Mouse (Mus musculus) midbrain, embryonic 11.5 days (tissue): ENCODE measurements at regions not wholly inside any gene's neighbourhood (a gene's known extent, or its start where the extent isn't known, plus 50 kb on each side); places are given as distances from the start of the nearest gene placed in this dataset.
"Not testable (repeated sequence)": the region's sequence is repeated elsewhere in the genome, so short reads cannot be mapped to it uniquely, and the experiment has no call there.

Experiments used
- ATAC-seq: fragments of 200-750 bp; cut with Nextera tagmentation; 2 replicates; pipeline ENCODE4 v1.8.0; 2017; ENCODE audit warnings: moderate TSS enrichment, moderate library complexity; ENCODE audit not compliant: low FRiP score
- DNase-seq: peaks from one replicate; pipeline ENCODE4 v3.0.0; 2015; ENCODE audit warnings: low spot score; ENCODE audit errors: missing footprints
- H3K27ac ChIP-seq: fragments of 300-500 bp; sonication (generic); 2 replicates; pipeline ENCODE4 v1.5.1; 2014; ENCODE audit warnings: low read depth, low read length
- H3K27me3 ChIP-seq: fragments of 300-500 bp; sonication (generic); 2 replicates; pipeline ENCODE4 v1.6.1; 2014; ENCODE audit warnings: mild to moderate bottlenecking, low read length, moderate library complexity, mixed read lengths; ENCODE audit not compliant: control insufficient read depth, insufficient read depth
- H3K36me3 ChIP-seq: fragments of 300-500 bp; sonication (generic); 2 replicates; pipeline ENCODE4 v1.6.1; 2014; ENCODE audit warnings: mild to moderate bottlenecking, low read length, moderate library complexity, mixed read lengths; ENCODE audit not compliant: control insufficient read depth, insufficient read depth
- H3K4me1 ChIP-seq: fragments of 300-500 bp; sonication (generic); 2 replicates; pipeline ENCODE4 v1.6.1; 2014; ENCODE audit warnings: low read length; ENCODE audit not compliant: control insufficient read depth, insufficient read depth
- H3K4me2 ChIP-seq: fragments of 300-500 bp; sonication (generic); 2 replicates; pipeline ENCODE4 v1.6.1; 2014; ENCODE audit warnings: mild to moderate bottlenecking, moderate library complexity
- H3K4me3 ChIP-seq: fragments of 300-500 bp; sonication (generic); 2 replicates; pipeline ENCODE4 v1.5.1; 2014; ENCODE audit warnings: low read depth, low read length
- H3K9ac ChIP-seq: fragments of 300-500 bp; sonication (generic); 2 replicates; pipeline ENCODE4 v1.6.1; 2014; ENCODE audit warnings: low read length
- H3K9me3 ChIP-seq: fragments of 300-500 bp; sonication (generic); 2 replicates; pipeline ENCODE4 v1.6.1; 2016; ENCODE audit warnings: low read length; ENCODE audit not compliant: control insufficient read depth
- WGBS: fragments of 180-500 bp; shearing (Covaris S2); extraction: QIAGEN DNeasy Blood & Tissue Kit; methylation state at CpG from one replicate; pipeline ENCODE4 v1.1.7; 2014; 5-methylcytosine and 5-hydroxymethylcytosine counted together

DNA sequence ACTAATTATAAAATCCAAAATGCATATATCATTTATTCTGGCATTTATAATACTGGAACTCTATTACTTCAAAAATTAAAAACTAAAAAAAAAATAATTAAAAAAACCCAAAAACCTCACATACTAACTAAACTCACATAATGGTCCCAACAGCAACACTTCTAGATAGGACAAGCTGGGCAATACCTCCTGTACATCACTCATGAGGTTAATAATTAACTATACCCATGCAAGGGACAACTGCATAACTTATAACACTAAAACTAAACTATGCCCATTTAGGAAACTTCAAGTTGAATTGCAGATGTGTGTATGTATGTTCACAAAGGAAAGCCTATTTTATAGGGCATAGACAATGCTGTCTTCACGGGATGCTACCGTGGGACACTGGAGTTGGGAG, 263.0 kb upstream of the Smim15 start:
- DNase-seq (no peak), ATAC-seq (no peak)
- H3K27ac ChIP-seq = no peak overlapping the region
- H3K9ac ChIP-seq = no peak overlapping the region
- no peaks in the 10 kb centered on the region for H3K4me1 ChIP-seq
- H3K9me3 ChIP-seq = no peaks in the 10 kb centered on the region
- no peaks in the 10 kb centered on the region for H3K36me3 ChIP-seq
- H3K27me3 ChIP-seq = no peaks in the 10 kb centered on the region
- 97% methylated on average over 2 of the region's 2 CpGs for WGBS
- H3K4me3 ChIP-seq = no peak overlapping the region
- H3K4me2 ChIP-seq = no peak overlapping the region

- Histone ChIP-seq H3K27me3 (no peaks in the 10 kb centered on the region), H3K9ac (no peak overlapping the region), H3K9me3 (no peaks in the 10 kb centered on the region), H3K4me2 (no peak overlapping the region), H3K27ac (no peak overlapping the region), H3K4me1 (no peaks in the 10 kb centered on the region), H3K4me3 (no peak overlapping the region), H3K36me3 (no peaks in the 10 kb centered on the region)
- ATAC-seq (no peak), DNase-seq (no peak)
- 96% methylated on average over 4 of the region's 4 CpGs for WGBS
Measured at GRCm38 (mm10) chr13:107779591-107779990, 264.7 kb upstream of the Smim15 start.

DNA sequence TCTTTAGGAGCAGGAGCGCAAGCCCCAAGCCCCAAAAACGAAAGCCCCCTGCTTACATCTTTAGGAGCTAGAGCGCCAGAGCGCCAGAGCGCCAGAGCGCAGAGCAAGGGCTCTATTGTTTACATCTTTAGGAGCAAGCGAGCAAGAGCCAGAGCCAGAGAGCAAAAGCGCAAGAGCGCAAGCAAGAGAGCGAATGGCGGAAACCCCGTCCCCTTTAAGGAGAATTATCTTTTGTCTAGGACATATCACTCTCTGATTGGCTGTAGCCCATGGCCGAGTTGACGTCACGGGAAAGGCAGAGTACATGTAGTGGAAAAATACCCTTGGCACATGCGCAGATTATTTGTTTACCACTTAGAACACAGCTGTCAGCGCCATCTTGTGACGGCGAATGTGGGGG, 269.7 kb upstream of the Smim15 start:
- not testable (repeated sequence) for H3K9ac ChIP-seq, DNase-seq, ATAC-seq, H3K27me3 ChIP-seq, H3K9me3 ChIP-seq, H3K4me3 ChIP-seq, H3K4me2 ChIP-seq, H3K4me1 ChIP-seq, H3K36me3 ChIP-seq, H3K27ac ChIP-seq
- WGBS = 93% methylated on average over 19 of the region's 19 CpGs

GRCm38 (mm10) chr13:107767262-107767624, 277.0 kb upstream of the Smim15 start:
- ATAC-seq (peak; percentile 65; the same call in 1 of the 2 replicates), DNase-seq (no peak)
- Histone ChIP-seq H3K27ac (no peak overlapping the region), H3K36me3 (0 out of 2 replicates have a peak, but pooled peaks cover 7% of the 10 kb centered on the region), H3K9me3 (no peaks in the 10 kb centered on the region), H3K4me2 (no peak overlapping the region), H3K4me1 (peaks cover 3% of the 10 kb centered on the region; the same call in 1 of the 2 replicates), H3K4me3 (no peak overlapping the region), H3K27me3 (no peaks in the 10 kb centered on the region), H3K9ac (no peak overlapping the region)
- 49% methylated on average over 2 of the region's 2 CpGs for WGBS

- no peak for DNase-seq
- no peak for ATAC-seq
- H3K4me3 ChIP-seq = no peak overlapping the region
- H3K27me3 ChIP-seq = no peaks in the 10 kb centered on the region
- H3K4me2 ChIP-seq = no peak overlapping the region
- WGBS = 81% methylated on average over 13 of the region's 13 CpGs
- H3K9ac ChIP-seq = no peak overlapping the region
- 0 out of 2 replicates have a peak, but pooled peaks cover 7% of the 10 kb centered on the region for H3K36me3 ChIP-seq
- peaks cover 3% of the 10 kb centered on the region; the same call in 1 of the 2 replicates for H3K4me1 ChIP-seq
- no peaks in the 10 kb centered on the region for H3K9me3 ChIP-seq
- H3K27ac ChIP-seq = no peak overlapping the region
Measured at GRCm38 (mm10) chr13:107766397-107767261, 277.6 kb upstream of the Smim15 start.

DNA sequence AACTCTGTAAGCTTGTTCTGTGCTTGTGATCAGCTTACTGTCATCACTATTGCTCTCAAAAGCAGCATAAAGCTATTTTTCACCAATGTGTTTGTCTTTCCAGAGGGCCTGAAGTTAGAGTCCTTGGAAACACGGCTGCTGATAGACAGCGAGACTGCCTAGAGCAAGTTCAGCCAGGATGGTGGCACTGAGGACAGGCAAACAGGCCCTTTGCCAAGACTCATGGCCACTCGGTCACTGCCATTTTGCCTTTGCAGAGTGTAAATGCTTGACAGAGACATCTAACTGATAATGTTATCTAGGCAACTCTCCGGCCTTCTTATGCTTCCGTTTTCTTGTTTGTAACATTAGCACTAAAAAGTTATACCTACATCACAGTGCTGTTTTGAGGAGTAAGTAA, 280.3 kb upstream of the Smim15 start:
- Histone ChIP-seq H3K27ac (no peak overlapping the region), H3K27me3 (no peaks in the 10 kb centered on the region), H3K9ac (no peak overlapping the region), H3K36me3 (0 out of 2 replicates have a peak, but pooled peaks cover 5% of the 10 kb centered on the region), H3K4me3 (no peak overlapping the region), H3K4me2 (no peak overlapping the region), H3K9me3 (no peaks in the 10 kb centered on the region), H3K4me1 (peaks cover 3% of the 10 kb centered on the region; the same call in 1 of the 2 replicates)
- WGBS = 93% methylated on average over 5 of the region's 5 CpGs
- no peak for DNase-seq
- no peak for ATAC-seq

- Histone ChIP-seq H3K9ac (no peak overlapping the region), H3K27ac (no peak overlapping the region), H3K4me2 (no peak overlapping the region), H3K4me1 (no peaks in the 10 kb centered on the region), H3K4me3 (no peak overlapping the region), H3K36me3 (no peaks in the 10 kb centered on the region), H3K27me3 (no peaks in the 10 kb centered on the region), H3K9me3 (no peaks in the 10 kb centered on the region)
- DNase-seq = no peak
- ATAC-seq = no peak
- 87% methylated on average over 8 of the region's 8 CpGs for WGBS
Measured at GRCm38 (mm10) chr13:107760511-107760910, 283.7 kb upstream of the Smim15 start.

DNA sequence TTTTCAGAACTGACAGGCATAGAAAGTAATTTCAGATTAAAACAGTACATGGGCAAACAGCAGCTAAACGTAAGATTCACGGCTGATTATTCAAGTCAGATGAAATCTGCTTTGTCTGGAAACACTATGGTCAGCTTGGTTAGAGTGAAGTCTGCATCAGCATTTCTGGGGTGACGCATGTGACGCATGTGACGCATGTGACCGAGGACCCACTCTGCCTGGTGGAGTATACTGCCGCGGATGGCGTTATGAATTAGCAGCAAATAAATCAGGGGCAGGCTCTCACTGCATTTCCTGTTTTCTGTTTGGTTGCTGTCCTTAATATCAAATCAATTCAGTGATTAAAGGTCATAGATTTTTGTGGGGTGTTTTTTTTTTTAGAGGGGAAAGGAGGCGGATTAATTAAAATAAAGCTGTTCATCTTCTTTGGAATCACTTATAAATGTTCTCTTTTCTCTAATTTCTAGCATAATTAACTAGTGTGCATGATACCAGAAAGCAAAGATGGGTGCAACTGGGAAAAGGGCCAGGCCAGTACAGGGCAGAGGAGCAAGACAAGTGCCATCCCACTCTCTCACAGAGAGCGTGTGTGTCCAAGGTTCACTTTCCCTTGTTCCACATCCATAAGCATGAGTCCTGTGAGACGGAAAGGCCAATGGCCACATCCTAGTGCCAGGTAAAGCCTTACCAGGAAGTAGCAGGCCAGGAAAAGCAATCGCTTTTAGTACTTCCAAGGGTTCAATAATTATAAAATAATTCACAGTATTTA, 285.7 kb upstream of the Smim15 start:
- Histone ChIP-seq H3K36me3 (0 out of 2 replicates have a peak, but pooled peaks cover 2% of the 10 kb centered on the region), H3K4me2 (no peak overlapping the region), H3K27ac (no peak overlapping the region), H3K9me3 (no peaks in the 10 kb centered on the region), H3K9ac (no peak overlapping the region), H3K4me1 (no peaks in the 10 kb centered on the region), H3K4me3 (no peak overlapping the region), H3K27me3 (no peaks in the 10 kb centered on the region)
- no peak for DNase-seq
- WGBS = 92% methylated on average over 13 of the region's 13 CpGs
- ATAC-seq = no peak

DNA sequence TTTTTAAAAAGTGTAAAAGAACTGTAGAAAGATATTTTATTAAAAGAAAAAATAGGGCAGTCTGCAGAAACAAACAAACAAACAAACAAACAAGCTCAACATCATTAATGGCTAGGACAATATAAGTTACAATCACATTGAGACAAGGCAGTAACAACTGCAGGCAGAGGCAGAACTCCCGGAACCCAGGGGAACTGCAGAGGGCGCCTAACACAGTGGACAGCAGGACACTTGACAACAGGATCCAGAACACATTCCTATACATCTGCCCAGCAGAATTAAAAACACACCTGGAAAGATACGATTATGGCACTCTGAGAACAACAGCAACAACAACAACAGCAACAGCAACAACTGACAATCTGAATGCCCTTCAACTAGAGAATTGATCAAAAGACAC, 291.5 kb upstream of the Smim15 start:
- H3K4me1 ChIP-seq = no peaks in the 10 kb centered on the region
- WGBS = 78% methylated on average over 3 of the region's 3 CpGs

More for the DNA sequence above, 291.5 kb upstream of the Smim15 start:
- H3K4me2 ChIP-seq = no peak overlapping the region
- ATAC-seq (no peak), DNase-seq (no peak)
- H3K4me3 ChIP-seq = no peak overlapping the region
- H3K9me3 ChIP-seq = no peaks in the 10 kb centered on the region
- no peak overlapping the region for H3K27ac ChIP-seq
- H3K27me3 ChIP-seq = no peaks in the 10 kb centered on the region
- H3K9ac ChIP-seq = no peak overlapping the region
- 0 out of 2 replicates have a peak, but pooled peaks cover 2% of the 10 kb centered on the region for H3K36me3 ChIP-seq
